Mouse (Mus musculus): ENCODE measurements at regions not wholly inside any gene's neighbourhood (a gene's known extent, or its start where the extent isn't known, plus 50 kb on each side); places are given as distances from the start of the nearest gene placed in this dataset.

GRCm38 (mm10) chr16:76232680-76233079, 140.9 kb downstream of the Nrip1 start:
- no peak for DNase-seq (ENCODE audit: low spot score in 2 of 2)

- no peak for DNase-seq (ENCODE audit: low spot score in 2 of 2)
These were observed 141.5 kb downstream of the Nrip1 start for GRCm38 (mm10) chr16:76232174-76232573.

- DNase-seq (ENCODE audit: low spot score in 2 of 2): no peak
These were observed 142.9 kb downstream of the Nrip1 start for GRCm38 (mm10) chr16:76230516-76231302.

DNA sequence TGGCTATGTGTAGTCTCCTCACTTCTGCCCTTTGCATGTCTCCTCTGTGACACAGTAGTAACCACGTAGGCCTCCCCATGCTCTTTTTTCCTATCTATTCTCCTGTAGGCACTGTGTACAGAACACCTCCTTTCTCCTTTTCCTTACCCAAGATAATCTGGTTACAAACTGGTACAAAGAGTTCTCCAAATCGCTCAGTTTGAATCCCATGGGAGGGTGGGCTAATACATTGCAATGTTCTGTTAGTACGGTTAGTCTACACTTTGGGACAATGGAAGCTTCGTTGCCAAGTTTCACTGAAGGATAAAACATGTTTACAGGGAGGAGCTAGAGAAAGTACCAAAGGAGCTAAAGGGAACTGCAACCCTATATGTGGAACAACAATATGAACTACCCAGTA, 145.2 kb downstream of the Nrip1 start:
- no peak for DNase-seq (ENCODE audit: low spot score in 2 of 2)

- DNase-seq (ENCODE audit: low spot score in 2 of 2): no peak
These were observed 147.2 kb downstream of the Nrip1 start for GRCm38 (mm10) chr16:76226446-76226845.

DNA sequence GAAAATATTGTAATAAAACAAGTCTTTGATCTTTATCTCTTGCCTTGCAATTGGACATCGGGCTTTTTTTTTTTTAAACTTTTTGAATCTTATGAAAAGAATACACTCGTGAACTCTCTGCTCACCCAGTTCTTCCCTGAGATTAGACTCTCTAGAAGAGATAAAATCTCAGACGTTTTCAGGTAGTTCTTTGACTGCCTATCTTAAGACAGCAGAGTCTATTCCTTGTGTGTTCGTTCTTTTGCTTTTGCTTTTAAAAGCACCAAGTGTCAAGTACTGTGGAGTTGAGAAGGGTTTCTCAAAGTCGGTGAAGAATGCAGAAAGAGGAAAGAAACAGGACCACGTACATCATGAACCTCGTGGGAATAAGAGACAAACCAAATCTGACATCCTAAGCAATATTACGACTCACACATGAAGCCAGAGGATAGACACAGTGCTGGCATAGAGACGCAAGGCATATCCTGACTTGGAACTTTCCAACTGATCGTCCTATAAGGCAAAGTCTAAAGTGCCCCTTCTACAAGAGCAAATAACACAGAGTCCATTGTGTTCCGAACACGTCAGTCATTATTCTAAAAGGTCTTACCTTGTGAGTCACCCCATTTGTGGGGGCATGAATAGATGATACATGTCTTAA, 147.9 kb downstream of the Nrip1 start:
- no peak for DNase-seq (ENCODE audit: low spot score in 2 of 2)

DNA sequence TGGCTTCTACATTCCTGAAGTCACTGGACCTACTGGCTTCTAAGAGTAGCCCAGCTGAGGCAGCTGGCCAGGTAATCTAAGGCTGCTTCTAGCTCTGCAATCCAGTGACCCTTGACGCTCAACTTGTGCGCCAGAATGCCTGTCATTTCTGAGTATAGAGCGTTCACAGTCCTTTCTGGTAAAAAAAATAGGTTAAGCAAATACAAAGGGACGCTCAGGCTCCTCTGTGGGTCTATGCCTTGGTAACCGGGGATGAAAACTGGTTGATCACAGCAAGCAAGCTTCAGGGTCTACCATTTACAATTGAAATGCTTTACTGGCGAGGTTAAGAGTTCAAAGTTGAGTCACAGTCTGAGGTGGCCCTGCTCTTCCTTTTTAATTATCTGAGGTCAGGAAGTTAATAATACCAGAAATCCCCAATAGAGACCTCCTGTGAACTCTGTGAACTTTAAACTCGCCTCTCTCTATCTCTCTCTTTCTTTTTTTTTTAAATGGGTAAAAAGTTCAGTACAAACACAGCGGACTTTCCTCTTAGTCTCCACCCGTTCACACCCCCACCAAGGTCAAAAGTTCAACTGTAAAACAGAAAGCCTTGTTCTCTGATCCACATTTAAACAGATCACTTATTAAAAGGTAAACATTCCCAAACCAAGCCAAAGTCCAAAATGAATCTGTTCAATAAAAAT, 148.6 kb downstream of the Nrip1 start:
- DNase-seq (ENCODE audit: low spot score in 2 of 2): no peak

- no peak for DNase-seq (ENCODE audit: low spot score in 2 of 2)
These were observed 149.9 kb downstream of the Nrip1 start for GRCm38 (mm10) chr16:76223716-76224115.

GRCm38 (mm10) chr16:76222960-76223359, 150.7 kb downstream of the Nrip1 start:
- DNase-seq (ENCODE audit: low spot score in 2 of 2): no peak

- no peak for DNase-seq (ENCODE audit: low spot score in 2 of 2)
These were observed 153.2 kb downstream of the Nrip1 start for GRCm38 (mm10) chr16:76220466-76220865.

DNA sequence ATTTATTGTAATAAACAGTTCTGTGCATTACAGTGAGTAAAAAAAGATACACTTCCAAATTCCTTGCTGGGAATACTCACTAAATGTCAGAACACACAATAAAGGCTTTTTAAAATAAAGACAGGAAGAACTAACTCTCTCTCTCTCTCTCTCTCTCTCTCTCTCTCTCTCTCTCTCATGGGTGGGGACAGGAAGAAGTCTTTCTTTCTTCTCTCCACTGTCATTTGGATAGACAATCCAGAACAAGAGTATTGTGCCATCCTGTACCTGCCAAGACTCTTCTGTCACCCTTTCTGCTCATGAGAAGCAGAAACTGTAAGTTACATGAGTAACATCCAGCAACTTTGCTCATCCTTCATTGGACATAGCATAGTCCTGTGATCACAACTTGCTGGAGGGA, 154.4 kb downstream of the Nrip1 start:
- no peak for DNase-seq (ENCODE audit: low spot score in 2 of 2)

DNA sequence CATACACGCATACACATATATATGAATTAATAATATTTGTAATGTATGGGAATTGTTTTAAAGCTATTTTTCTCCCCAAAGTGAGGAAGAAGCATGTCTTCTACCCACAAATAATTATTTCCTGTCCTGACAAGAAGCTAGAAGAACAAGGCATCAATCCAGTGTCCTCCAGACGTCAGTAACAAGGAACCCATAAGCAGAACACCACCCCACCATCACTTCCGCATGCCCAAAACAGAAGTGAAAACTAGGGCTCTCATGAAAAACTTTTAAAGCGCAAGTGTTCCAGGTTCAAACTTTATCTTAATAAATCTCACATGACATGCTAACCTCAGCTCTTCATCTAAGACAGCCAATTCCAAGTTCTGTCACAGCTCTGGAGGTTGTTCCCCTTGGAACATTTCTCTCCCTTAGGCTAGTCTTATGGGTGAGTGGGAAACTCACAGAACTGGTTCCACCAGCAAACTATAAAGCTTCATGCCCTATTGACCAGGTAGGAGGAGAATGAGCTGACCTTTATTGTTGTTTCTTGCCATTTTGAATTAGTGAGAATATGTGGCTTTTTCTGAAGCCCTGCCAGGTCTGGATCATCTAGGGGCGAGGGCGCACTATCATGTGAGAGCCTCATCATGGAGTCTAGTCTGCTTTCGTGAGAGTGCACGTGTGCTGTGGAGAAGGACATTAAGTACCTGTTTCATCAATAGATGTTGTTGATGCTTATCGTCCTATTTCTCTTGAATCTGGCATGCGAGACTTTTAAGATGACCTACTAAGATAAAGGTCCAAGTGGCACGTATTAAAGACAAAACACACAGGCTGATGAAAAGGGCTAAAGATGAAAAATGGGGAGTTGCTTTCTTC, 155.1 kb downstream of the Nrip1 start:
- no peak for DNase-seq (ENCODE audit: low spot score in 2 of 2)

DNA sequence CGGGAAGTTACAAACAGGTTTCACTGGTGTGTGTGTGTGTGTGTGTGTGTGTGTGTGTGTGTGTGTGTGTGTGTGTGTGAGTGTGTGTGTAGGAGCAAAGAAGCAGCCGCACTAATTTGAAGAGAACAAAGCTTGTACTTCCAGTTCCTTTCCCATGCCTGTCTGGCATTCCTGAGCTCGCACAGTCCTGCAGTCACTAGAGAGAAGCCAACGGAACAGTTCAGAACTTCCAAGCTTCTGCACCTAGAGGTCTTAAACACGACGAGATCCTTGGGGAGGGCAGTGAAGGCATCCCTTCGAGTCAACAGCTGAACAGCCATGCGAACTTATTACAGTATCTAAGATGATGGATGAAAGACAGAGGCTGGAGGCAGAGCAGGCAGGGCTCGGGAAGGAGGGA, 157.4 kb downstream of the Nrip1 start:
- DNase-seq (ENCODE audit: low spot score in 2 of 2): no peak

GRCm38 (mm10) chr16:76215558-76215957, 158.1 kb downstream of the Nrip1 start:
- DNase-seq (ENCODE audit: low spot score in 2 of 2): no peak

- peak; percentile 18 to 25 for DNase-seq (ENCODE audit: low spot score in 2 of 2)
These were observed 171.7 kb downstream of the Nrip1 start for GRCm38 (mm10) chr16:76201773-76202571.

GRCm38 (mm10) chr16:76200801-76201728, 172.6 kb downstream of the Nrip1 start:
- DNase-seq (ENCODE audit: low spot score in 2 of 2): no peak

DNA sequence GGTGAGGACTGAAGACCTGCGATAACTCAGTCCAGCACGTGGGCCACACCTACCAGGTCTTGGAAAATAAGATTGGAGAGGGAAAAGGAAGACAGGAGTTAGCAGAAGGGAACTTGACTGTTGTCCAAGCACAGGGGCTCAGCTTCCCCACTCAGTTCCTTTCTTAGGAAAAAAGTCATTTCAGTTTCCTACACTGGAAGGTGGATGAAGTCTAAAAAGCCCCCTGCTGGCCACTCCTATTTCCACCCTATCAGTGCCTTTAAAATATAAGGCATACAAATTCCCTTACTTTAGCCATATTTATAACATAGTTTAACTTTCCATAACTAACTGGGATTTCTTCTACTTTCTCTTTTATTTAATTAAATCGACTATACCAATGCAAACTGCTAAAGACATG, 173.4 kb downstream of the Nrip1 start:
- DNase-seq (ENCODE audit: low spot score in 2 of 2): no peak

DNA sequence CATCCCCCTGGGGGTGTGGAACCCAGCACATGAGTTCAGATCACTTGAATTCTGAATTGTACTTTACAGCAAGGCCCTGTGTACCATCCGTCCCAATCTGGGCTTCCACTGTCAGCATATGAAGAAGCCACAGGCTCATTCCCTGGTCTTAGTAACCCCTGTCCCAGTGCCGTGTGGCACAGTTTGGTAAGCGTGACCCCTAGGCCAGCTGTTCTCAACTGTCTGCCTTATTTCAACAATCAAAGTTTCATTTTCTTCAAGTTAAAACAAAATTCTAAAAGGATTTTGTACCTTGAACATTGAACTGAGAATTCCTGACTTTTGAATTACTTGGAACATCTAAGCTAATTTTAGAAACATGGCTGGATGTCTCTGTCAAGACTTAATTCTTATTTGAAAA, 174.6 kb downstream of the Nrip1 start:
- no peak for DNase-seq (ENCODE audit: low spot score in 2 of 2)

GRCm38 (mm10) chr16:76194291-76194690, 172.2 kb upstream of the Samsn1 start:
- DNase-seq (ENCODE audit: low spot score in 2 of 2): no peak

DNA sequence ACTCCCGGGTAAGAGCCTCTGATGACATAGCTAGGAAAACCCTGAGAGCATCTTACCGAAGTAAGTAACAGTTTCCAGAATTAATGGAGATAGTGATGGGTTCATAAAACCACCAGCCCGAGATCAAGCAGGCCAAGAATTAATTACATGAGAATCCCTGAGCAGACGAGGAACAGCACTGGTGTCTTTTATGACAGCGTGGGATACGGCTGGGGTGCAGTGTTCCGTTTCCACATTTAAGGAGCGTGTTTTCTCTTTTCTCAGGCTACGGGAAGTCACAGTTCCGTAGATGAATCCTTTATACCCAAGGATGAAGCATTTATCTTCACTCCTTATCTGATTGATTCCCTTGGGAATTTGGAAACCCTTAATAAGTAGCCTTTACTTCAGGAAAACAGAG, 169.1 kb upstream of the Samsn1 start:
- no peak for DNase-seq (ENCODE audit: low spot score in 2 of 2)

Measured in spleen, postnatal 36 days (tissue).